Mouse (Mus musculus): Measurements from ENCODE around the gene Aars2. TPM values are rescaled to one million over a fixed set of nuclear protein-coding genes. Genes with fewer than 3 reads are reported as not detected.
A peak's percentile ranks its signal among the peaks of the same experiment; 100 is the strongest.

The Aars2 gene
- total and polyA plus RNA-seq, 3 experiments: 14.4 to 63.5 (median 25.6) TPM

DNA sequence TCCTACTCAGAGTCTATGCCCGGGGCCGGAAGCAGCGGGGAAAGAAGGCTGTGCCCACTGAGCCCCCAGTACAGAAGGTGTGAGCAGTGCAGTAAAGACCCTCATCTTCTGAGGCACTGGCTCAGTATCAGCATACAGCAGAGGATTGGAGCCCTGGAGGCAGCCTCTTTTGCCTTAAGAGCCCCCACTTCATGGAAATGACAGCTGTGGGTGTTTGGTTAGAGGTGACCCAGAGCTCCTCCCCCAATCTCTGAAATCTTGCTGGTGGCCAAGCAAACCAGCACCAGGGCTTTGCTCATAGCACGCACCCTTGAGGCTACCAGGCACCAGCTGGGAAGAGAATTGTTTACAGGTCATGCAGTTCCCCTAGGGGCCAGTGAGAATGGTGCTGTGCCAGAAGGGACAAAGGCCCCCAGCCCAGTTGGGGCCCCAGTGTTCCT lies 60.5 kb downstream of the Aars2 start:
- TF ChIP-seq ZMIZ1 (IDR thresholded peaks at IDR 0.05; ENCODE audit: low read depth, low read length) (peak; percentile 86; the same call in 1 of the 2 replicates), SMC3 (IDR thresholded peaks at IDR 0.05; ENCODE audit: low read depth, low read length) (peak; percentile 24; the same call in 1 of the 2 replicates), CTCF (IDR thresholded peaks at IDR 0.05 in 2 of 3, conservative IDR thresholded peaks at IDR 0.05 in 1 of 3; ENCODE audit: control insufficient read depth in 1 of 3, insufficient read depth in 1 of 3, low read depth in 2 of 3, low read length in 3 of 3, poor library complexity in 1 of 3, severe bottlenecking in 1 of 3) (no peak), POLR2AphosphoS2 (IDR thresholded peaks at IDR 0.05; ENCODE audit: low read length) (peak; percentile 91), POLR2A (IDR thresholded peaks at IDR 0.05; ENCODE audit: control insufficient read depth in 1 of 2, insufficient read depth in 1 of 2, low read depth in 1 of 2, low read length in 2 of 2, poor library complexity in 1 of 2) (peak; percentile 38 to 87; a peak in 3 of 4 replicates)
- peak; percentile 73 for DNase-seq (ENCODE audit: low read depth, low spot score)
- no peak overlapping the region for H3K9ac ChIP-seq (ENCODE audit: control insufficient read depth, low read depth, low read length, poor library complexity, severe bottlenecking)
- peaks cover 39% of the 10 kb centered on the region for H3K79me2 ChIP-seq (ENCODE audit: control insufficient read depth, insufficient read depth, low read length, poor library complexity)
- H3K4me3 ChIP-seq (ENCODE audit: control insufficient read depth in 1 of 2, insufficient read depth in 1 of 2, low read depth in 2 of 2, low read length in 2 of 2): no peak overlapping the region
- no peak overlapping the region for H3K27ac ChIP-seq (ENCODE audit: control insufficient read depth, low read depth, low read length)
- no peaks in the 10 kb centered on the region for H3K27me3 ChIP-seq (ENCODE audit: control insufficient read depth in 1 of 2, insufficient read depth in 2 of 2, low read length in 2 of 2)
- peaks cover 25 to 28% of the 10 kb centered on the region in 2 experiments for H3K36me3 ChIP-seq (ENCODE audit: control insufficient read depth in 1 of 2, insufficient read depth in 2 of 2, low read length in 2 of 2)
- H3K4me1 ChIP-seq (ENCODE audit: control insufficient read depth in 1 of 2, insufficient read depth in 2 of 2, low read length in 2 of 2): peaks cover 0 to 29% of the 10 kb centered on the region in 2 experiments; a peak in 2 of 4 replicates
- H3K9me3 ChIP-seq (replicated peaks; ENCODE audit: insufficient read depth, low read length): no peaks in the 10 kb centered on the region

DNA sequence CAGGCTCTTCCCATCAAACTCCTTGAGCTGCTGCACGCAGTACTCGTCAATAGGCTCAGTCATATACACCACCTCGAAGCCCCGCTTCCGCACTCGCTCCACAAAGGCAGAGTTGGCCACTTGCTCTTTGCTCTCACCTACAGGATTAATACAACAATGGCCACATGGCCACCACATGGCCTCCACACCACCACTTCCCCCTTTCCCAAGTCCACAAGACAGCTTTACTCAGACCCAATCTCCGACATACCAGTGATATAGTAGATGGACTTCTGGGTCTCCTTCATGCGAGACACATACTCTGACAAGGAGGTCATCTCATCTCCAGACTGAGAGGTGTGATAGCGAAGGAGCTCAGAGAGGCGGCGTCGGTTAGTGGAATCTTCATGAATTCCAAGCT lies 62.3 kb downstream of the Aars2 start:
- Histone ChIP-seq H3K27ac (ENCODE audit: control insufficient read depth, low read depth, low read length) (no peak overlapping the region), H3K79me2 (ENCODE audit: control insufficient read depth, insufficient read depth, low read length, poor library complexity) (peaks cover 51% of the 10 kb centered on the region), H3K36me3 (ENCODE audit: control insufficient read depth in 1 of 2, insufficient read depth in 2 of 2, low read length in 2 of 2) (peaks cover 25 to 28% of the 10 kb centered on the region in 2 experiments), H3K27me3 (ENCODE audit: control insufficient read depth in 1 of 2, insufficient read depth in 2 of 2, low read length in 2 of 2) (no peaks in the 10 kb centered on the region), H3K4me3 (ENCODE audit: control insufficient read depth in 1 of 2, insufficient read depth in 1 of 2, low read depth in 2 of 2, low read length in 2 of 2) (no peak overlapping the region), H3K9ac (ENCODE audit: control insufficient read depth, low read depth, low read length, poor library complexity, severe bottlenecking) (no peak overlapping the region), H3K9me3 (replicated peaks; ENCODE audit: insufficient read depth, low read length) (no peaks in the 10 kb centered on the region), H3K4me1 (ENCODE audit: control insufficient read depth in 1 of 2, insufficient read depth in 2 of 2, low read length in 2 of 2) (peaks cover 0 to 29% of the 10 kb centered on the region in 2 experiments; a peak in 2 of 4 replicates)
- no peak for DNase-seq (ENCODE audit: low read depth, low spot score)
- no peak for TF ChIP-seq USF1 (IDR thresholded peaks at IDR 0.05; ENCODE audit: low read depth, low read length)
- peak; percentile 73; the same call in 1 of the 2 replicates for TF ChIP-seq MYC (IDR thresholded peaks at IDR 0.05; ENCODE audit: low read depth, low read length)
- TF ChIP-seq POLR2A (IDR thresholded peaks at IDR 0.05; ENCODE audit: control insufficient read depth in 1 of 2, insufficient read depth in 1 of 2, low read depth in 1 of 2, low read length in 2 of 2, poor library complexity in 1 of 2): peak in 1 of 2 experiments; percentile 5; a peak in 1 of 4 replicates
- no peak for TF ChIP-seq UBTF (IDR thresholded peaks at IDR 0.05; ENCODE audit: borderline replicate concordance, insufficient read depth, low read depth, low read length)
- TF ChIP-seq ZC3H11A (IDR thresholded peaks at IDR 0.05; ENCODE audit: low read depth, low read length): no peak
- TF ChIP-seq BHLHE40 (IDR thresholded peaks at IDR 0.05; ENCODE audit: borderline replicate concordance, low read depth, low read length): no peak

DNA sequence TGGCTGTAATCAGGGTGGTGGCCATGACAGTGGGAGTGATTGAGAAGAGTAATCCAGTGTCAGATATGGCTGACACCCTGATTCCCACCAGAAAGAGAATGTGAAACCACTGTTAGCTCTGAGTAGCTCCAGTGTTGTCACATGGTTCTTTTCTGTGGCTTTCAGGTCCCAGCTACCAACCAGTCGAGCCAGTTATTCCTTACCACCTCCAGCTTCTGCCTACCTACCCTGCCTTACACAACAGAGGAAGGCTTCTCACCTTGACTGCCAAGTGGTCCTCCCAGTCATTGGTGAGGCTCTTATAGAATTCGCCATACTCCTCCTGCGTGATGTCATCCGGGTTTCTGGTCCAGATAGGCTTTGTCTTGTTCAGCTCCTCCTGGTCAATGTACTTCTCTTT lies 63.4 kb downstream of the Aars2 start:
- Histone ChIP-seq H3K4me1 (ENCODE audit: control insufficient read depth in 1 of 2, insufficient read depth in 2 of 2, low read length in 2 of 2) (peaks cover 0 to 30% of the 10 kb centered on the region in 2 experiments; a peak in 2 of 4 replicates), H3K27ac (ENCODE audit: control insufficient read depth, low read depth, low read length) (no peak overlapping the region; the same call in 1 of the 2 replicates), H3K27me3 (ENCODE audit: control insufficient read depth in 1 of 2, insufficient read depth in 2 of 2, low read length in 2 of 2) (no peaks in the 10 kb centered on the region), H3K9me3 (replicated peaks; ENCODE audit: insufficient read depth, low read length) (no peaks in the 10 kb centered on the region), H3K79me2 (ENCODE audit: control insufficient read depth, insufficient read depth, low read length, poor library complexity) (peaks cover 42% of the 10 kb centered on the region), H3K36me3 (ENCODE audit: control insufficient read depth in 1 of 2, insufficient read depth in 2 of 2, low read length in 2 of 2) (peaks cover 25 to 30% of the 10 kb centered on the region in 2 experiments), H3K4me3 (ENCODE audit: control insufficient read depth in 1 of 2, insufficient read depth in 1 of 2, low read depth in 2 of 2, low read length in 2 of 2) (no peak overlapping the region), H3K9ac (ENCODE audit: control insufficient read depth, low read depth, low read length, poor library complexity, severe bottlenecking) (no peak overlapping the region)
- DNase-seq (ENCODE audit: low read depth, low spot score): no peak
- TF ChIP-seq E2F4 (IDR thresholded peaks at IDR 0.05; ENCODE audit: borderline replicate concordance, low read depth, low read length): no peak
- TF ChIP-seq GABPA (IDR thresholded peaks at IDR 0.05; ENCODE audit: low read depth, low read length): no peak
- TF ChIP-seq ZMIZ1 (IDR thresholded peaks at IDR 0.05; ENCODE audit: low read depth, low read length): 0 out of 2 replicates have a peak, but pooled peaks have one; percentile 40

Other genes starting within 250 kb of the Aars2 start
- gene Cdc5l, start 73.1 kb upstream of the Aars2 start, total RNA-seq (2012; rRNA removed): 63.4 and 69.9 TPM in 2 replicates
- 10 to 100 TPM in 1 of 2 experiments, not detected in 1; 89.0 TPM for gene Cdc5l, start 73.1 kb upstream of the Aars2 start, polyA plus RNA-seq (2012; ENCODE audit: insufficient read depth in 1 of 2, insufficient read length in 2 of 2, low read depth in 1 of 2, low replicate concordance in 2 of 2, missing spikeins in 1 of 2)
- 1.4 and 1.5 TPM in 2 replicates for gene Spats1, start 31.4 kb upstream of the Aars2 start, total RNA-seq (2012; rRNA removed)
- 100 to 1,000 TPM in 1 of 2 experiments, 1 to 10 TPM in 1; 2.5 to 149 TPM for gene Spats1, start 31.4 kb upstream of the Aars2 start, polyA plus RNA-seq (2012; ENCODE audit: insufficient read depth in 1 of 2, insufficient read length in 2 of 2, low read depth in 1 of 2, low replicate concordance in 2 of 2, missing spikeins in 1 of 2)
- gene Tcte1, start 16.6 kb downstream of the Aars2 start, total RNA-seq (2012; rRNA removed): not detected in 2 replicates
- not detected for gene Tcte1, start 16.6 kb downstream of the Aars2 start, polyA plus RNA-seq (2012; ENCODE audit: insufficient read depth in 1 of 2, insufficient read length in 2 of 2, low read depth in 1 of 2, low replicate concordance in 2 of 2, missing spikeins in 1 of 2)
- 0.15 and 0.33 TPM in 2 replicates for gene Tmem151b, start 42.8 kb downstream of the Aars2 start, total RNA-seq (2012; rRNA removed)
- gene Tmem151b, start 42.8 kb downstream of the Aars2 start, polyA plus RNA-seq (2012; ENCODE audit: insufficient read depth in 1 of 2, insufficient read length in 2 of 2, low read depth in 1 of 2, low replicate concordance in 2 of 2, missing spikeins in 1 of 2): 1 to 10 TPM in 1 of 2 experiments, not detected in 1; 1.1 TPM
- 2.7 and 3.3 TPM in 2 replicates for gene Nfkbie, start 48.9 kb downstream of the Aars2 start, total RNA-seq (2012; rRNA removed)
- 1 to 10 TPM in 1 of 2 experiments, not detected in 1; 5.7 TPM for gene Nfkbie, start 48.9 kb downstream of the Aars2 start, polyA plus RNA-seq (2012; ENCODE audit: insufficient read depth in 1 of 2, insufficient read length in 2 of 2, low read depth in 1 of 2, low replicate concordance in 2 of 2, missing spikeins in 1 of 2)
- gene Slc35b2, start 57.0 kb downstream of the Aars2 start, total RNA-seq (2012; rRNA removed): 65.8 and 81.7 TPM in 2 replicates
- 100 to 1,000 TPM in 1 of 2 experiments, not detected in 1; 111 TPM for gene Slc35b2, start 57.0 kb downstream of the Aars2 start, polyA plus RNA-seq (2012; ENCODE audit: insufficient read depth in 1 of 2, insufficient read length in 2 of 2, low read depth in 1 of 2, low replicate concordance in 2 of 2, missing spikeins in 1 of 2)
- 1,032 and 1,220 TPM in 2 replicates for gene Hsp90ab1, start 66.4 kb downstream of the Aars2 start, total RNA-seq (2012; rRNA removed)
- over 10,000 TPM in 1 of 2 experiments, 1,000 to 10,000 TPM in 1; 4,130 to 27,726 TPM for gene Hsp90ab1, start 66.4 kb downstream of the Aars2 start, polyA plus RNA-seq (2012; ENCODE audit: insufficient read depth in 1 of 2, insufficient read length in 2 of 2, low read depth in 1 of 2, low replicate concordance in 2 of 2, missing spikeins in 1 of 2)
- gene Slc29a1, start 92.8 kb downstream of the Aars2 start, total RNA-seq (2012; rRNA removed): 200 and 238 TPM in 2 replicates
- gene Slc29a1, start 92.8 kb downstream of the Aars2 start, polyA plus RNA-seq (2012; ENCODE audit: insufficient read depth in 1 of 2, insufficient read length in 2 of 2, low read depth in 1 of 2, low replicate concordance in 2 of 2, missing spikeins in 1 of 2): 100 to 1,000 TPM in 1 of 2 experiments, not detected in 1; 341 TPM
- gene Mymx, start 95.3 kb downstream of the Aars2 start, total RNA-seq (2012; rRNA removed): not detected in 2 replicates
- not detected for gene Mymx, start 95.3 kb downstream of the Aars2 start, polyA plus RNA-seq (2012; ENCODE audit: insufficient read depth in 1 of 2, insufficient read length in 2 of 2, low read depth in 1 of 2, low replicate concordance in 2 of 2, missing spikeins in 1 of 2)
- gene Capn11, start 152.5 kb downstream of the Aars2 start, total RNA-seq (2012; rRNA removed): not detected in 2 replicates
- under 1 TPM in 1 of 2 experiments, not detected in 1; 0.03 TPM for gene Capn11, start 152.5 kb downstream of the Aars2 start, polyA plus RNA-seq (2012; ENCODE audit: insufficient read depth in 1 of 2, insufficient read length in 2 of 2, low read depth in 1 of 2, low replicate concordance in 2 of 2, missing spikeins in 1 of 2)
- gene Mrpl14, start 179.5 kb downstream of the Aars2 start, total RNA-seq (2012; rRNA removed): 66.2 and 68.0 TPM in 2 replicates
- 100 to 1,000 TPM in 1 of 2 experiments, not detected in 1; 159 TPM for gene Mrpl14, start 179.5 kb downstream of the Aars2 start, polyA plus RNA-seq (2012; ENCODE audit: insufficient read depth in 1 of 2, insufficient read length in 2 of 2, low read depth in 1 of 2, low replicate concordance in 2 of 2, missing spikeins in 1 of 2)
- 12.0 and 12.3 TPM in 2 replicates for gene Tmem63b, start 180.1 kb downstream of the Aars2 start, total RNA-seq (2012; rRNA removed)
- gene Tmem63b, start 180.1 kb downstream of the Aars2 start, polyA plus RNA-seq (2012; ENCODE audit: insufficient read depth in 1 of 2, insufficient read length in 2 of 2, low read depth in 1 of 2, low replicate concordance in 2 of 2, missing spikeins in 1 of 2): 10 to 100 TPM in 1 of 2 experiments, not detected in 1; 37.9 TPM
- 0.81 and 2.1 TPM in 2 replicates for gene 1600014C23Rik, start 227.0 kb downstream of the Aars2 start, total RNA-seq (2012; rRNA removed)
- gene 1600014C23Rik, start 227.0 kb downstream of the Aars2 start, polyA plus RNA-seq (2012; ENCODE audit: insufficient read depth in 1 of 2, insufficient read length in 2 of 2, low read depth in 1 of 2, low replicate concordance in 2 of 2, missing spikeins in 1 of 2): 1 to 10 TPM in 1 of 2 experiments, not detected in 1; 2.7 TPM